ENCODE assay signal across 22 mouse cellular contexts in genomic region chr4:73770592-73770991, GRCm38 (mm10). TPM values are rescaled to one million over a fixed set of nuclear protein-coding genes. Genes with fewer than 3 reads are reported as not detected.
A peak's percentile ranks its signal among the peaks of the same experiment; 100 is the strongest.
DNase-seq lines count a peak whose midpoint lies in the region; ATAC-seq and TF ChIP-seq lines count a peak whose summit lies in the region.
"Had no signal": no experiment of that assay in that cellular context is flagged by ENCODE, and none has a peak within 500 bp of the region (broad histone marks: within the 10 kb centered on the region; RNA-seq: fewer than 3 reads in every experiment).

No protein-coding gene starts in this region.

- H3K4me1 ChIP-seq in testis, adult 2 months (ENCODE audit: control insufficient read depth, insufficient read depth, low read length): no peaks in the 10 kb centered on the region
- H3K4me1 ChIP-seq in embryonic facial prominence, embryonic 14.5 days (ENCODE audit: control insufficient read depth, insufficient read depth, low read length): no peaks in the 10 kb centered on the region
- H3K4me1 ChIP-seq in heart, embryonic 11.5 days (ENCODE audit: control insufficient read depth, insufficient read depth, low read length): no peaks in the 10 kb centered on the region
- H3K4me1 ChIP-seq: forebrain, embryonic 13.5 days; hindbrain, embryonic 13.5 days; intestine, embryonic 15.5 days had no signal

- peak overlapping the region; percentile 17; the same call in 1 of the 2 replicates for H3K27ac ChIP-seq in testis, adult 2 months (ENCODE audit: control insufficient read depth, insufficient read depth, low read depth, low read length)
- H3K27ac ChIP-seq in embryonic facial prominence, embryonic 14.5 days (replicated peaks; ENCODE audit: low read depth, low read length): no peak overlapping the region
- H3K27ac ChIP-seq in heart, embryonic 11.5 days (ENCODE audit: low read depth, low read length): no peak overlapping the region
- H3K27ac ChIP-seq: forebrain, embryonic 13.5 days; heart, adult 2 months; heart, embryonic 13.5 days; hindbrain, embryonic 13.5 days; intestine, embryonic 15.5 days had no signal

- H3K4me3 ChIP-seq in testis, adult 2 months (ENCODE audit: control insufficient read depth, low read depth, low read length): peak overlapping the region; percentile 61; the same call in 1 of the 2 replicates
- no peak overlapping the region for H3K4me3 ChIP-seq in embryonic facial prominence, embryonic 14.5 days (ENCODE audit: low read depth, low read length)
- no peak overlapping the region for H3K4me3 ChIP-seq in heart, embryonic 11.5 days (ENCODE audit: low read depth, low read length)
- H3K4me3 ChIP-seq: forebrain, embryonic 13.5 days; heart, adult 2 months; heart, embryonic 13.5 days; hindbrain, embryonic 13.5 days; intestine, embryonic 15.5 days had no signal

- no peak overlapping the region for H3K9ac ChIP-seq in embryonic facial prominence, embryonic 14.5 days (ENCODE audit: low read depth, low read length)
- no peak overlapping the region for H3K9ac ChIP-seq in heart, embryonic 11.5 days (ENCODE audit: low read depth, low read length)
- H3K9ac ChIP-seq: forebrain, embryonic 13.5 days; forebrain, postnatal 0 days; heart, embryonic 13.5 days; hindbrain, embryonic 13.5 days; intestine, embryonic 15.5 days had no signal

- no peak for TF ChIP-seq POLR2A in testis, adult 2 months (IDR thresholded peaks at IDR 0.05; ENCODE audit: control insufficient read depth, low read depth, low read length)

- H3K9me3 ChIP-seq in embryonic facial prominence, embryonic 14.5 days (ENCODE audit: control insufficient read depth, low read length): no peaks in the 10 kb centered on the region
- H3K9me3 ChIP-seq in heart, embryonic 11.5 days (replicated peaks; ENCODE audit: control insufficient read depth, low read length): no peaks in the 10 kb centered on the region
- H3K9me3 ChIP-seq: forebrain, embryonic 13.5 days; heart, embryonic 13.5 days; hindbrain, embryonic 13.5 days; intestine, embryonic 15.5 days had no signal

- ATAC-seq in embryonic facial prominence, embryonic 14.5 days (ENCODE audit: low read depth): peak; percentile 80; the same call in 1 of the 2 replicates
- ATAC-seq in heart, embryonic 11.5 days (replicated peaks; ENCODE audit: insufficient number of reproducible peaks, low FRiP score, low TSS enrichment): no peak
- ATAC-seq: forebrain, embryonic 13.5 days; forebrain, postnatal 0 days; intestine, embryonic 15.5 days had no signal

- no peaks in the 10 kb centered on the region for H3K27me3 ChIP-seq in testis, adult 2 months (ENCODE audit: control insufficient read depth, insufficient read depth, low read length)
- no peaks in the 10 kb centered on the region for H3K27me3 ChIP-seq in embryonic facial prominence, embryonic 14.5 days (replicated peaks; ENCODE audit: control insufficient read depth, insufficient read depth, low read length)
- H3K27me3 ChIP-seq in heart, embryonic 11.5 days (ENCODE audit: control insufficient read depth, insufficient read depth, low read length): no peaks in the 10 kb centered on the region
- H3K27me3 ChIP-seq: forebrain, embryonic 13.5 days; heart, embryonic 13.5 days; hindbrain, embryonic 13.5 days; intestine, embryonic 15.5 days had no signal

- H3K4me2 ChIP-seq in embryonic facial prominence, embryonic 14.5 days (ENCODE audit: low read depth, low read length): no peak overlapping the region
- no peak overlapping the region for H3K4me2 ChIP-seq in heart, embryonic 11.5 days
- H3K4me2 ChIP-seq: forebrain, embryonic 13.5 days; heart, embryonic 13.5 days; hindbrain, embryonic 13.5 days; intestine, embryonic 15.5 days had no signal

- DNase-seq in testis, postnatal 14 days (ENCODE audit: low spot score): no peak
- peak; percentile 13 for DNase-seq in embryo, embryonic 11 days
- DNase-seq in embryonic facial prominence, embryonic 14.5 days (ENCODE audit: low spot score): peak; percentile 55
- no peak for DNase-seq in right cerebral cortex, postnatal 36 days (ENCODE audit: low spot score in 2 of 2)
- DNase-seq in heart, adult 8-10 months (ENCODE audit: low spot score): no peak
- DNase-seq: adrenal gland, adult 8-10 months; cerebellum, adult 11-12 months; cerebellum, adult 9-10 months; cerebellum, postnatal 25 days; forebrain, postnatal 0 days; gastrocnemius, postnatal 14 days; heart, adult 2 months; heart, postnatal 4 days; kidney, adult 18-20 months had no signal

- H3K36me3 ChIP-seq in testis, adult 2 months (ENCODE audit: control insufficient read depth, insufficient read depth, low read length): no peaks in the 10 kb centered on the region; the same call in 1 of the 2 replicates
- H3K36me3 ChIP-seq in embryonic facial prominence, embryonic 14.5 days (ENCODE audit: control insufficient read depth, insufficient read depth, low read length): no peaks in the 10 kb centered on the region
- no peaks in the 10 kb centered on the region for H3K36me3 ChIP-seq in heart, embryonic 11.5 days (ENCODE audit: control insufficient read depth, insufficient read depth, low read length)
- H3K36me3 ChIP-seq: heart, embryonic 13.5 days; hindbrain, embryonic 13.5 days; intestine, embryonic 15.5 days had no signal

- no peak for TF ChIP-seq CTCF in testis, adult 2 months (IDR thresholded peaks at IDR 0.05; ENCODE audit: control insufficient read depth, insufficient read depth, insufficient replicate concordance, low read depth, low read length)

RNA-seq across cellular contexts. Expression of gene Rasef, which starts 20.2 kb away (rescaled TPM):
- polyA plus RNA-seq in testis, adult 2 months (2012; rRNA removed): 12.1 and 12.4 TPM in 2 replicates
- 2.0 and 3.8 TPM in 2 replicates for polyA plus RNA-seq in embryonic facial prominence, embryonic 14.5 days (2014; fragmentation: Nextera tagmentation; extraction: Ambion mirVana)
- 1 to 10 TPM in 1 of 4 experiments, under 1 TPM in 3; 0.69 to 1.1 (median 0.76) TPM for total RNA-seq in heart, adult 8-10 months (2022)
- polyA plus RNA-seq in heart, embryonic 11.5 days (2014; fragmentation: Nextera tagmentation; extraction: Ambion mirVana): 1.2 and 1.7 TPM in 2 replicates
- total RNA-seq: gastrocnemius, adult 18-20 months had no signal
- polyA plus RNA-seq: cortical plate, adult 2 months had no signal

Comparison
In these comparisons a context has a peak if more than half of its experiments do, and no peak if none do; other contexts are left out.
1. DNase-seq: peak in embryo, embryonic 11 days (single experiment) and embryonic facial prominence, embryonic 14.5 days (single experiment); none in testis, postnatal 14 days (single experiment), right cerebral cortex, postnatal 36 days (0 of 2) and heart, adult 8-10 months (single experiment).